Mouse (Mus musculus) erythroblast, adult 5-6 weeks (primary cell): Measurements from ENCODE around the gene Sec14l3. TPM values are rescaled to one million over a fixed set of nuclear protein-coding genes. Genes with fewer than 3 reads are reported as not detected.

Experiments used
- ATAC-seq: replicated peaks from 2 replicates; pipeline ENCODE4 v1.8.0; 2016; ENCODE audit warnings: moderate number of reproducible peaks, mild to moderate bottlenecking, moderate TSS enrichment, inconsistent platforms; ENCODE audit not compliant: poor library complexity, low FRiP score, severe bottlenecking
- total RNA-seq, 2 experiments: library from RNA; stranded (forward) in 1 of 2; stranded (reverse) in 1 of 2; fragments of 150-400 nt in 1 of 2; fragments of 200-764, 138-1000 nt in 1 of 2; gene quantifications; 2 replicates each; pipeline versions ENCODE4 v1.2.3 to v1.2.4; 2015 to 2017; ENCODE audit warnings: low replicate concordance in 2 of 2

Gene Sec14l3
- total RNA-seq, 2 experiments from 2014 or later, result not detected

DNA sequence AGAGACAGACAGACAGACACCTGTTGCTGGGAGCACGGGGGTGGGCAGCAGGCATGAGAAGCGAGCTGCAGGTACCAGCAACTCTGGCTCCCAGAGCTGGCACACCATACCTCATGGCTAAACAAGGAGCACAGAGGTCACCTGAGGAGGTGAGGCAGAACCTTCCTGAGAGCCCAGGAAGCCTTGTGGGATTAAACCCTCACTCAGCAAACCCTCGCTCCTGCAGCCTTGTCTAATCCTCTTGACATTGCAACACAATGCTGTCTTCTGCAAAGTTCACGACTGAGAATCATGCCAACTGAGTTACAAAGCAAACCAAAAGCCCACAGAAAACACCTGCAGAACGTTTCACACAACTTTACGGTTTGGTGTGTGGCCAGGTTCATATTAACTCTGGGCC, 16.2 kb upstream of the Sec14l3 start:
- no peak for ATAC-seq

DNA sequence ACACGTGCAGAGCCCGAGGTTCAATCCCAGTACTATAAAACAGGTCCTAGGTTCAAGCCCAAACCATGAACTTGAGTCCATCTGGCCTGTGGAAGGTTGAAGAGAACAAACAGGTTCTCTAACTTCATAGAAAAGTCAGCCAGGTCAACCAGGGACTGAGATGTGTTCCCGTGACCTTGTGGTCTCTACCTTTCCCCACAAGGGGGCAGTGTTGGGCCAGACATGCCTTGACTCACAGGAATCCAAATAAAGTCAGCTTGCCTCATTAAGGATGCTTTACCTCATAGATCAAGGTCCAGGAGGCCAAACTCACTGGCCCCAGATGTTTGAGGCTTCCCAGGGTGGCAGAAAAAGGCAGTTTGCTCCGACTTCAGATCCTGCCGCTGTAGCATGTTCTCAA, 11.1 kb upstream of the Sec14l3 start:
- ATAC-seq, result peak; percentile 86

DNA sequence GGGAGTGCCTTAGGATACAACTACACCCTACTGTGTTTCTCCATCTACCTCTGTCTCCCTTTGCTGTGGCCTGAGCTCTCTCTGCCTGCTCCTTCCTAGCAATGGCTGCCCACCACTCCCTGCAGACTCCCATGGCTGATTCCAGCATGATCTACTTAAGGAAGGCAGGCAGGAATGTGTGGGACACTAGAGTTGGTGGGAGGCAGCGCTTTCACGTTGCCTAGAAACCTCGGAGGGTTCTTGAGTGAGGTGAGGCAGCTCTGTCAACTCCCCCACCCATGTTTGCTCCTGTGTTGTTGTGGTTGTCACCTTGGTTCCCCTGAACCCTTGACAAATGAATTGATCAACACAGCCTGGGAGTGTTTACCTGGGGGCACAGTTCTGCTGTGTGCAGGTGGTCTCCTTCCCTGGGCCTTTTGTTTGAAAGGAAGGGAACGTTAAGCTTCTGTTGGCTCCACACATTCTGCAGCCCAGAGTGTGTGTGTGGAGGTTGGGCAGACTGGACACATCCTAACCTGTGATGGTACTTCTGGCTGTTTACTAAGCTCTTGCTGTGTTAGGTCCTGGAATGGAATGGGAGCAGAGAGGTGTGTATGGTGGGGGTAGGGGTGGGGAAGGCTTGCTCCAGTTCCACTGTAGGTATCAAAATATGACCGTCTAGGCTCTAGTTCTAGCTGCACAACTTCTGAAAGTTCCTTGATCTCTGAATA, 3.6 kb upstream of the Sec14l3 start:
- no peak for ATAC-seq

DNA sequence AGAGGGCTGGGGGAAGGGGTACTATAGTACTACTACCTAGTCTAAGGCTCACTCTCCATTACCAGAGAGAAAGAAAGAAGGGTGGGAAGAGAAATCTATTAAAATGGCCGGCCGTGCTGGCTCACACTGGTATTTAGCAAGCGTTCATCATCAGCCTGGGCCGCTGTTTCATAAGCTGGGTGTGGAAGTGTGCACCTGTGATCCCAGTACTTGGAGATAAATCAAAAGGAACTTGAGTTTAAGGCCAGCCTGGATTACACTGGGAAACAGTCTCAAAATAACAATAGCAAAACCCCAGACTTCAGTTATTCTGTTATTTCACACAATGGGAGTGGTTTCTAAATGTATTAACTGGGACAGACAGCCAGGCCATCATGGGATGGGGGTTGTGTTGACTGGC, 2.1 kb upstream of the Sec14l3 start:
- ATAC-seq, result no peak

DNA sequence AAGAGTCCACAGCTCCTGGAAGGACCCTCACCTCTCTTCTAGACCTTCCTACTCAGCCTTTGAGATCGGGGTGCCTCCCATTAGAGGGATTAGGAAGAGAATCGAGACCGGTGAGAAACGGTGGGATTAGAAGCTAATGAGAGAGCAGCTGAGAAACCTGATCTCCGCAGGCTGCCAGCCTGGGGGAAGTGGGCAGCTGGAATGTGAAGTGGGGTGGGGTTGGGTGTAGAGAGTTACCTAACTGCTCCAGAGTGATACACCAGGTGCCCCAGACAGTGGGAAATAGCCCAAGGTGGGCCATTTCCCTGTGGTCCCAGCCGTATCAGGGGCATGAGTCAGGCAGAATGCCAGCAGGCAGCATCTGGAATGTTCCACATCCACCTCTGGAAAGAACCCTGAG, 1.7 kb upstream of the Sec14l3 start:
- ATAC-seq, result no peak

DNA sequence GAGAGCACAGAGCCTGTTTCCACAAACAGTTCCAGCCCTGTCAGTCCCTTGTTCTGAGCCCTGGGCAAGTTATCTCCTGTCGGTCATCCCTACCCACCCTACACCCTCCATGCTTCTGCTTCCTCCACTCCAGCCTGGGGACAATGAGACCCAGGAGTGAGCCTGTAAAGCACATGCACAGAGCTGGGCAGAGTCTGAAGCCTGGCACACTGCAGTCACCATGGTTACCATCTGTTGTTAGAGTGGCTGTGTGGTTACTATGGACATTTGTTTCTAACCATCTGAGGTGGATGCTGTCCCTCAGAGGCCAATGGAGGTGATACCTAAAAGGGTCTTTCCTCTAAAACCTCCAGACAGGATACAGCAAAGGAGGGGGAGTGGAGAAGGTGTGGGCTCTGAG, 5.0 kb downstream of the Sec14l3 start:
- ATAC-seq, result no peak

DNA sequence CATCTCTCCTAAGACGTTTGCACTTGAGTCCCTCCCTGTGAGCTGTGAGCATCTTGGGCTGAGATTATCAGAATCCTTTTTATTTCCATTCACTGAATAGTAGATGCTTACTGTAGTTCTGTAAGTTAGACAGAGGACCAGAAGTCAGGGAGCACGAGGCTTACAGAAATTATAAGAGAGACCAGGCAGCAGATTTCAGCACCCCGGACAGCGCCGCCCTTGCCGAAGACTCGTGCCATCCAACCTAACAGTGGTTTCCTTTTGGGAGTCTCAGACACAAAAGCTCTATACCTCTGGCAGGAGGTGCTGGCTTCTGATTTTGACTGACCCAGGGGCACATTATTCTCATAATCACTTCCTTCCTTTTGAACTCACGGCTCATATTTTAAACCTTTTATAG, 12.0 kb downstream of the Sec14l3 start:
- ATAC-seq, result no peak

DNA sequence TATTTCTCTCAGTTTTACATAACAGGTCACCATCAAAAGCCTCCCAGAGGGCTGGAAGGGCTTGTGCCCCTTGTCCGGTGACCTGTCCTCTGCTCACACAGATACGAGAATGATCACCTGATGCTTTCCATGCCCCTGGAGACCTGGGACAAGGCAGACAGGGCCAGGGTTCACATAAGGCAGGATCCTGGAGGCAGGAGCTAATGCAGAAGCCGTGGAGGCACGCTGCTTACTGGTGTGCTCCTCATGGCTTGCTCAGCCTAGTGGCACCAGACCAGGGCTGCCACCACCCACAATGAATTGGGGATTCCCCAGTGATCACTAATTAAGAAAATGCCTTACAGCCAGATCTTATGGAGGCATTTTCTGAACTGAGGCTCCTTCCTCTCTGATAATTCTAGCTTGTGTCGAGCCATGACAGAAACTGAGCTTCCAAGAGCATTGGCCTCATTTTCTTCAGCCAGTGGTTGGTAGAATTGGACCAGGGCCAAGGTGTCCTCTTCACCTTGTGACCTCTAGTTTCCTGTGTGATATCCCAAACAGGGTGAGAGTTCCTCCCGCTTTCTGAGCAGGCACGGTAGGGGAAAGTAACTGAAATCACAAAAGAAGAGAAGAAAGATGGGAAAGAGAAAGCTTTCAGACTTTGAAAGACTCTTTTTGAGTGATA, 13.8 kb downstream of the Sec14l3 start:
- no peak for ATAC-seq

DNA sequence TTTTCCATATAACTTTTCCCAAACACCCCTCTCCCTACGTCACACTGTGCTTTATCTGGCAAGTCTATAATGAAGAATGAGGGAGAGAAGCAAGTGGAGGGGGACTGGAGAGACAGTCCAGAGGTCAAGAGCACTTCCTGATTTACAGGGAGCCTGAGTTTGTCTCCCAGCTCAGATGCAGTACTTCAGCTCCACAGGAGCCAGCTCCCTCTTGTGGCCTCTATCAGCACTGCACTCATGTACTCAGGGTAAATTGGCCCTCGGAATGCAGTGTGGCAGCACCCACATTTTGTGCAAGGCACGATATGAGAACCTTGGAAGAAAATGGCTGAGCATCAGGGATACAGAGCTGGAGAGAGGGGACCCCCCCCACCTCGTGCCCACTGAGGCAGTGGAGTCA, 15.6 kb downstream of the Sec14l3 start:
- ATAC-seq, result peak; percentile 78

DNA sequence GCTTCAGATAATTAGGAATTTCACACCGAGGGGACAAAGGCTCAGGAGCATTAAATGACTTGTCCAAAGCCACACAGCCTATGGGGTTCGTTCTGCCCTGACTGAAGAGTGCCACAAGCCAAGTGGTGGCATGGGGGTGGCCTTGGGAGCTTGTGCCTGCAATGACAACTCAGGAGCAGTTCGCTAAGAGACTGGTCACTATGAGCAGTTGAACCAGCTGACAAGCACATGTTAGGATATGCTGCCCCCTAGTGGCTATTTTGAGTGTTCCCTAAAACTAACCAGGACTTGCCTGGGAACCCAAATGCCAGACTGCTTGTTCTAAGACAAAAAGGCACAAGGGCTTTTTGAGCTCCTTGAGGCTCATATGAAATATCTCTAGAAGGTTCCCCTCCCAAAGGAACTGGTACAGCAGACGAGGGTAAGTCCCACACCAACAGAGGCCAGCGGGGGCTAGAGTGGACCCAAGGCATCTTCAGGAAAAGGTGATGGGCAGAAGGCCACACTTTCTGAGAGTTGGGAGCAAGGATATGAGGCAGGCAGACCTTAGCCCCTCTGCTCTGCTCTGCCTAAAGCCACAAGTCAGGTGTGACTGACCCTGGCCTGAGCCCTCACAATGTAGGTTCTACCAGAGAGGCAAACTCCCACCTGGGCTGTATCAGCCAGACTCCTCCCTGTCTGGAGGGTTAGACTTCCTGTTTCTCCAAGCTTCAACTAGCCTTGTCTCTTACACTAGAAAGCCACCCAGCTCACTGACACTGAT, 18.9 kb downstream of the Sec14l3 start:
- ATAC-seq, result peak; percentile 48; the same call in 1 of the 2 replicates

DNA sequence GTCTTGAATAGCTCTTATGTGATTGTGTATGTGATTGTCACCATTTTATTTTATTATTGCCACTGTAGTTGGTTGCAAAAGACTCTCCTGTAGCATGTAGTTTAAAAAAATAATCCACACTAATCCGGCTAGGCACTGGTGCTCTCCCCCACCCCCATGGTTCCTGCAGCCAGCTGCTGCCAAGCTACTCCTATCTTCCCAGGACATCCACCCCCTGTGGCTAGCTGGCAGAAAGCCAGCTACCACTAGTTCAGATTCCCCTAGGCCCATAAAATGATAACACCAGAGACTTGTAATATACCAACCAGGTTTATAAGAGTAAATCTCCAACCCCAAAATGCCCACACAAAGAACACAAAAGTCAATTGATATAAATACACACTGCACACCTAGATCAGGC, 21.6 kb downstream of the Sec14l3 start:
- ATAC-seq, result no peak

DNA sequence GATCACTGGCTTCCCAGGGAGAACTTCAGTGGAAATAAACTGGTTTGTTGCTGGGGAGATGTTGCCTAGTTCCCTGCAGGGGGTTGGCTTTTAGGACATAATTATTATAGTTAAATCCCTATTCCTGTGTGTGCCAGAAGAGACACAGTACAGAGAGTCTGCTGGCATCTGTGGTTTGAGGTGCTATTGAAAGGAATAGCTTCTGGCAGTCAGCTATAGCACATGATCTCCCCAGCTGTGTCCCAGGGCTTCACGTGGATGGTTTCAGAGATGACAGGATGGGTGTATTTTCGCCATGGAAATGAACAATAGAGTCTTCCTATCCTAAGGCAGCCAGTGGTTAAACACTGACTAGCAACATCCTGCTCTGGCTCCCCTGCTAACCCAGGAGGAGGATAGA, 22.6 kb downstream of the Sec14l3 start:
- no peak for ATAC-seq

DNA sequence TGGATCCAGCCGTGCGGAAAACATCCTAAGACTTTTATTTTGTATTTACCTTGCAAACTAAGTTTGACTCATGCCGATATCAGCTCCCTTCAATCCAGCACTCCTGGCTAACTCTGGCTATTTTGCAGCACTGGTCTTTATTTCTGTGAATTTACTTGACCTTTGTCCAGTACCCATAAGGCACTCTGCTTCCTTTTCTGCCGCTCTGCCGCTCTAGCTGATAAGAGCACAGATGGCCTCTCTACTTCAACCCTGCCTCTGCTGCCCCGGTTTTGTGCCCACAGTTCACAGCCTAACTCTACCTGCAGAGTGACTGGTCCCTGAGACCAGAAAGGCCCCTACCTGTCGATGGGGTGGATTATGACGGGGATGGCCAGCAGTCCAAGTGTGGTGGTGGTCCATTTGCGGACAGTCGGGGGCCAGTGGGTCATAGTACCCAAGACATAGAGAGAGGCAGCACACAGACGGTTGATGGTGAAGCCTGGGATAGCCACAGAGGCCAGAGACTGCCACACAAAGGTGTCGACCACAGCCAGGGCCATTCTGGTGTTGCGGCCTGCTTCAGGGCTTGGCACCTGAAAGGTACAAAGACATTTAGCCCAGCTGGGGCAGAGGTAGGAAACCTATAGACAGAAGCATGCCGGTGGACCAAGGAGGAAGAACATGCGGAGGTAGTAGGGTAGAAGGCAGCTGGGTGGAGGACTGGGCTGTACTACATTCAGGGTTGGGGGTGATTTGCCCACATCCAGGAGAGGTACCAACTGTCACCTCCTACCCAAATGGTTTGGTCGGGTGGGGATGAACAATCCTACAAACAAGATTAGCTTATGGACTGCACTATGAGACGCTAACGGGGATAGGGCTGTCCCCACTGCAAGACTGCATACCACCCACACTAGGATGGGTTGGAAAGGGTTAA, 29.1 kb downstream of the Sec14l3 start:
- ATAC-seq, result no peak

DNA sequence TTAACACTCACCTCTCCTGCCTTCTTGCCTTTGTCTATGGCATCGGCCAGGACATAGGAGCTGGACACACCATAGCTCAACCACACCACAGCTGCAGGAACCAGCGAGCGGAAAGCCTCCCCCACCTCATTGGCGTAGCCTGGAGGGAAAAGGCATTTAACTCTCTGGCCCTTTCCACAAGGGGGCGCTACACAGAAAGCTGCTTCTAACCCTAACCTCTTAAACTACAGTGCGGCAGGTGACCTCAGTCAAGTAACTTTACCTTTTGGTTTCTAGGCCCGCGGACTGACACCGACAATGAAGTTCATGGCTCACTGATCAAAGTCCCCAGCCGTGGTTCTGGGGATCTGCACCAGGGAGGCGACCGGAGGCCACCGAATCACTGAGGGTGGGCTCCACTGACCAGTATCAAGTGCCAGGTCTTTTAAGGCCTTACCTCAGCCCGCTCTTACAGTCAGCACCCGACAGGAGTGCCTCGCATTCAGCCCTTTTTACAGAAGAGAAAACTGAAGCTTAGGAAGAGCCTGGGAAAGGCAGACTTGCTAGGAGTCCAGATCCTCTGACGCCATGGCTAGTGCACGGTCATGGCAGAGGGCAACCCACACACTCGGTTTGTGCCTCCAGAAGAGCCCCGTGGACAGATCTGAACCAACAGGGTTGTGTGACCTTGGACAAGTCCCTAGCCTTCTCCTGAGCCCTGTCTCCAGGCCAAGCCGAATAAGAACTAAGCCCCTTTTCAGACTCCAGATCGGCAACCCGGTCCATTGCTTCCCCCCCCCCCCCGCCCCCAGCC, 29.9 kb downstream of the Sec14l3 start:
- peak; percentile 49 for ATAC-seq

DNA sequence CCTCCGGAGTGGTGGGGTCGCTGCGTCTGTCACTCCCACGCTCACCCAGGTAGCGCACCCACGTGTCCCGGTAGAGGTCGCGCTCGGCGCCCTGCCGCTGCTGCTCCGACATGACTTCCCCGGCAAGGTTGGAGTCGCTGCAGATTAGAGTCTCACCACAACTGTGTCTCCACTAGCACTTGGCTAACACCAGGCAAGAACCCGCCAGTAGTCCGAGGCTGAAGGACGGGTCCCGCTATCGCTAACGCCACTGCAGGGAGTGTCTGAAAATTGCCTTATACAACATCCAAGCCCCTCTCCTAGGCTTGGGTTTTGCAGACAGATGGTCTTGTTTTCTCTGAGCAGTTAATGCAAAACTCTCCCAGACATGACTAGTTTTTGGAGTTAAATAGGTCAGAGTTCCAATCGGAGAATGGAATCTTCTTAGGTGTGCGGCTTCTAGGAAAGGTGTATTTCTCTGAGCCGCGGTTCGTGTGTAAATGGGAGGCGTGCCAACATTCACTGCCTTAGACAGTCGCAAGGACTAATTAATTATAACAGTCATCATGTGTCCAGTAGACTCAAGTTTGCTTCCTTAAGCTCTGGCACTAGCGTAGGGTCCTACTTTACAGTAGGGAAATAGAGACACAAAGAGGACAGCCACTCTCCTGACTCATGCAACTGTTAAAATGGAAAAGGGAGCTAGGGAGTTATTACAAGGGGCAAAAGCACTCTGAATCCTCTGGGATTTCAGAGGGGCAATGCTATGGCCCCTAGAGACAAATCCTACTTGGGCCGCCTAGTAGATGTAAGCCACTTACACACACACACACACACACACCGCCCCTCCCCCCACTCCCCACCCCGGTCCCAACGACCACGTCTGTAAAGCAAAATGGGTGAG, 30.8 kb downstream of the Sec14l3 start, which contains the start of gene Mtfp1:
Mtfp1 (minus strand) TSS at position 275 of the 883 bp plus-strand sequence.
- ATAC-seq, result peak; percentile 42

DNA sequence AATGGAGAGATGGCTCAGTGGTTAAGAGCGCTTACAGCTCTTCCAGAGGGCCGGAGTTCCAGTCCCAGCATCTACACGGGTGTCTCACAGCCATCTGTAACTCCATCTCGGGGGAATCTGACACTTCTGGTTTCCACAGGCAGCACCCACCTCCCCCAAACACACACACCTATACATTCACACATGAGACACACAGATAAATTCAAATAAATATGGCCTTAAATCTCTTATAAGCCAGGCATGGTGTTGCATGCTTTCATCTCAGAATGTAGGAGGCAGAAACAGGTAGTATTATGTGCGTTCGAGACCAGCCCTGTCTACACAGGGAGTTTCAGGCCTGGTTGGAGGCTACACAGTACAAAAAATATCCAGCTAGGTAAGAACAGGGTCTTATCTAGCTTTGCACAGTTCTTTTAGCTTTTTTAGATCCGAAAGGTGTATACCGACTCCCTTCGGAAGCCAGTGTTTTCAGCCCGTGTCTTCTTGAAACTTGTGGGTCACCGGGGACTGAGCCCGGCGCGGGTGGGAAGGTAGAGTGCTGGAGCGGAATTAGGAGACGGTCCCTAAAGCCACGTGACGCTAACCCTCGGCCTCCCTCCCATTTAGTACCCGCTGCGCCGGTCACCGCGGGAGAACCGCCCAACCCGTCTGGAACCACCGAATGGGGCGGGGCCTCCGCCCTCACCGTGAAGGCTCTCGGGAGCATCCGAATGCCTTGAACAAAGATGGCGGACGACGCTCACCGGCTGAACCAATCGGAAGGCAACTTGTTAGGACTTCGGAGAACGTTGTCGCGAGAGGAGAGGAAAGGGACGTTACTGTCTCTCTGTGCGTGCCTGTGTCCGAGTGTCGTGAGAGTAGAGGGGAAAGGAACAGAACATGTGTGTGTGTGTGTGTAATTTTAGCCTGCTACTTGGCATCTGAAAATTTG, 31.7 kb downstream of the Sec14l3 start:
- ATAC-seq, result peak; percentile 90

DNA sequence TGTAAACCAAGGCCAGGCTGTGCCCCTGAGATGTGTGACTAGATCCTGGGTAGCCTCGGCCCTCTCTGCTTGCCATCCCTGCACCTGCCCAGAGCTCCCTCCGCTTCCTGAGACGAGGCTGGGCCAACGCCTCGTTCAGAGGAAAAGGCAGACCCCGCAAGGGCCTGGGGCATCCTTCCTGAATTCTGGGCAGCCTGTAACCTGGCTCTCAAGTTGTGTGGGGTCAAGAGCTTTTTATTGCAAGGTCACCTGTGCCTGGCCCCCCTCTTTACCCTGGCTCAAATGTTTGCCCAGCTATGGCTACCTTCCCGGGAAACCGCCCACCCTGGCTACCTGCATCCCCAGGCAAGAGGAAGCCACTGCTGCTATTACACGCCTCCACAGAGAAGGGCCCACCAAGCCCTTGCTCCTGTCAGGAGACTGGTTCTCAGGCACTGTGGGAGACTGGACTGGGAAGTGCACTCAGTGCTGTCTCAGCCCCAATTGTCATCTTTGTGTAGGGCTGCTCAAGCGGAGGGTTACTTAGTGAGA, 32.5 kb downstream of the Sec14l3 start:
- peak; percentile 12 for ATAC-seq
